27 mouse cellular contexts compared by ENCODE assay signal in the genomic region with DNA sequence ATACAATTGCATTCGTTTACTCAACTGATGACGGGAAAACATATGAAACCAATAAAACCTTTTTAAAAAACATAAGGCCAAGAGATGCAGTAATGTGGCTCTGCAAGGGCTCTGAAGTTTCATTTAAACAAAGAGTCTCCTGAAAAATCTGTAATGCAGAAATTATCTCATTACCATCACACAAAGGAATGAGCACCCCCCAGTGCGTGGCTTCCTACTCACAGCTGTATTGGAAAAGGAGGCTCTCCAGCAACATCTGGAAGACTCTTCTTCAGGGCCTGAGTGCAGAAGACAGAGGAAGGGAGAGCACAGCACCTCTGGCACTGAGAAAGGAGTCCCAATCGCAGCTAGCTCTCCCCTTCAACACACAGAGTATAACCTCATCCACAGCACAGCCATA.
DNase-seq lines count a peak whose midpoint lies in the region; ATAC-seq lines count a peak whose summit lies in the region.
"Had no signal": no experiment of that assay in that cellular context is flagged by ENCODE, and none has a peak within 500 bp of the region (broad histone marks: within the 10 kb centered on the region; RNA-seq: fewer than 3 reads in every experiment).

No protein-coding gene starts in this region.

- H3K4me3 ChIP-seq in kidney, embryonic 15.5 days (replicated peaks) = no peak overlapping the region
- no peak overlapping the region for H3K4me3 ChIP-seq in embryonic facial prominence, embryonic 12.5 days
- H3K4me3 ChIP-seq in limb, embryonic 10.5 days = no peak overlapping the region
- H3K4me3 ChIP-seq: heart, adult 2 months; liver, embryonic 15.5 days had no signal

- H3K9me3 ChIP-seq in kidney, embryonic 15.5 days (replicated peaks) = no peaks in the 10 kb centered on the region
- no peaks in the 10 kb centered on the region for H3K9me3 ChIP-seq in embryonic facial prominence, embryonic 12.5 days
- no peaks in the 10 kb centered on the region for H3K9me3 ChIP-seq in limb, embryonic 10.5 days (replicated peaks)
- H3K9me3 ChIP-seq: liver, embryonic 15.5 days had no signal

- peaks cover 68% of the 10 kb centered on the region for H3K4me1 ChIP-seq in kidney, embryonic 15.5 days
- H3K4me1 ChIP-seq in embryonic facial prominence, embryonic 12.5 days = peaks cover 51% of the 10 kb centered on the region
- peaks cover 45% of the 10 kb centered on the region for H3K4me1 ChIP-seq in limb, embryonic 10.5 days

- H3K27me3 ChIP-seq in kidney, embryonic 15.5 days = no peaks in the 10 kb centered on the region
- no peaks in the 10 kb centered on the region for H3K27me3 ChIP-seq in embryonic facial prominence, embryonic 12.5 days
- H3K27me3 ChIP-seq in limb, embryonic 10.5 days (ENCODE audit: low read depth, poor library complexity, severe bottlenecking) = no peaks in the 10 kb centered on the region
- H3K27me3 ChIP-seq: CH12.LX; liver, embryonic 15.5 days had no signal

- no peak for DNase-seq in kidney, postnatal 36 days
- DNase-seq in R1 (ENCODE audit: low read depth, low spot score) = peak; percentile 72
- no peak for DNase-seq in limb, embryonic 10.5 days (ENCODE audit: low spot score)
- DNase-seq in adrenal gland, adult 8-10 months = no peak
- DNase-seq: adrenal gland, postnatal 10 days; B cell, adult 2 months; cerebellum, adult 8-10 months; cerebellum, postnatal 25 days; gastrocnemius, postnatal 25 days; heart, postnatal 4 days; layer of hippocampus, postnatal 36 days; left cerebral cortex, postnatal 4 days; right cerebral cortex, adult 18-20 months; spleen, adult 18-20 months; thymus, adult 18-20 months; thymus, postnatal 36 days had no signal

- H3K4me2 ChIP-seq in kidney, embryonic 15.5 days = no peak overlapping the region
- no peak overlapping the region for H3K4me2 ChIP-seq in embryonic facial prominence, embryonic 12.5 days (replicated peaks)
- H3K4me2 ChIP-seq: hindbrain, embryonic 14.5 days; liver, embryonic 15.5 days had no signal

- no peak for ATAC-seq in kidney, embryonic 15.5 days (replicated peaks; ENCODE audit: low FRiP score)
- no peak for ATAC-seq in embryonic facial prominence, embryonic 12.5 days (ENCODE audit: insufficient number of reproducible peaks, insufficient read depth, low FRiP score, low TSS enrichment)
- ATAC-seq in CD4-positive, CD25-positive, alpha-beta regulatory T cell, adult 4 months = no peak
- ATAC-seq: forebrain, embryonic 14.5 days; inflammation-experienced regulatory T-cells, adult 6 months; midbrain, embryonic 16.5 days had no signal

- H3K27ac ChIP-seq in kidney, embryonic 15.5 days = peak overlapping the region; percentile 63; the same call in 1 of the 2 replicates
- peak overlapping the region; percentile 66 for H3K27ac ChIP-seq in embryonic facial prominence, embryonic 12.5 days
- H3K27ac ChIP-seq in limb, embryonic 10.5 days = peak overlapping the region; percentile 53; the same call in 1 of the 2 replicates
- H3K27ac ChIP-seq: heart, adult 2 months; hindbrain, embryonic 14.5 days; liver, embryonic 15.5 days; macrophage had no signal

- no peaks in the 10 kb centered on the region for H3K36me3 ChIP-seq in kidney, embryonic 15.5 days
- H3K36me3 ChIP-seq in embryonic facial prominence, embryonic 12.5 days = no peaks in the 10 kb centered on the region
- no peaks in the 10 kb centered on the region for H3K36me3 ChIP-seq in limb, embryonic 10.5 days
- H3K36me3 ChIP-seq: liver, embryonic 15.5 days had no signal

- no peak overlapping the region for H3K9ac ChIP-seq in kidney, embryonic 15.5 days
- no peak overlapping the region for H3K9ac ChIP-seq in embryonic facial prominence, embryonic 12.5 days
- H3K9ac ChIP-seq: hindbrain, embryonic 14.5 days; liver, embryonic 15.5 days had no signal

- WGBS in kidney, embryonic 15.5 days = 67% methylated on average over 4 of the region's 4 CpGs
- 45% methylated on average over 4 of the region's 4 CpGs for WGBS in embryonic facial prominence, embryonic 12.5 days
- WGBS in limb, embryonic 10.5 days = 77% methylated on average over 4 of the region's 4 CpGs
